Mouse (Mus musculus): ENCODE measurements at regions not wholly inside any gene's neighbourhood (a gene's known extent, or its start where the extent isn't known, plus 50 kb on each side); places are given as distances from the start of the nearest gene placed in this dataset.

- ATAC-seq (no peak), DNase-seq (ENCODE audit: low read depth, low spot score) (no peak)
- in situ Hi-C loops (cut with MboI; ENCODE audit: low pct_unique_long_range_greater_than_20kb) = no loop called here
- no peak for TF ChIP-seq CTCF (IDR thresholded peaks at IDR 0.05)
- ChIA-PET CTCF (no interaction called here), POLR2A (no interaction called here)
- H3K27me3 ChIP-seq = no peaks in the 10 kb centered on the region
Measured at GRCm38 (mm10) chr10:21672171-21672570, 79.2 kb downstream of the 1700020N01Rik start.

- in situ Hi-C loops (cut with MboI; ENCODE audit: low pct_unique_long_range_greater_than_20kb) = no loop called here
- DNase-seq (ENCODE audit: low read depth, low spot score) = no peak
- no peaks in the 10 kb centered on the region for H3K27me3 ChIP-seq
- POLR2A ChIA-PET = no interaction called here
- no peak for TF ChIP-seq CTCF (IDR thresholded peaks at IDR 0.05)
- no peak for ATAC-seq
- CTCF ChIA-PET = no interaction called here
Measured at GRCm38 (mm10) chr10:21672666-21673065, 79.7 kb downstream of the 1700020N01Rik start.

- TF ChIP-seq CTCF (IDR thresholded peaks at IDR 0.05) = no peak
- ChIA-PET POLR2A (no interaction called here), CTCF (no interaction called here)
- in situ Hi-C loops (cut with MboI; ENCODE audit: low pct_unique_long_range_greater_than_20kb) = no loop called here
- no peak for DNase-seq (ENCODE audit: low read depth, low spot score)
- no peaks in the 10 kb centered on the region for H3K27me3 ChIP-seq
- no peak for ATAC-seq
Measured at GRCm38 (mm10) chr10:21673831-21674230, 80.9 kb downstream of the 1700020N01Rik start.

- CTCF ChIA-PET = no interaction called here
- no peak for ATAC-seq
- TF ChIP-seq CTCF (IDR thresholded peaks at IDR 0.05) = no peak
- no peak for DNase-seq (ENCODE audit: low read depth, low spot score)
- POLR2A ChIA-PET = no interaction called here
- in situ Hi-C loops (cut with MboI; ENCODE audit: low pct_unique_long_range_greater_than_20kb) = no loop called here
- H3K27me3 ChIP-seq = no peaks in the 10 kb centered on the region
Measured at GRCm38 (mm10) chr10:21675786-21676185, 82.8 kb downstream of the 1700020N01Rik start.

- DNase-seq (ENCODE audit: low read depth, low spot score) (no peak), ATAC-seq (no peak)
- no peak for TF ChIP-seq CTCF (IDR thresholded peaks at IDR 0.05)
- CTCF ChIA-PET = no interaction called here
- no peaks in the 10 kb centered on the region for H3K27me3 ChIP-seq
- in situ Hi-C loops (cut with MboI; ENCODE audit: low pct_unique_long_range_greater_than_20kb) = no loop called here
- POLR2A ChIA-PET = no interaction called here
Measured at GRCm38 (mm10) chr10:21677911-21678310, 85.0 kb downstream of the 1700020N01Rik start.

GRCm38 (mm10) chr10:21678372-21678771, 85.4 kb downstream of the 1700020N01Rik start:
- ATAC-seq = no peak
- H3K27me3 ChIP-seq = no peaks in the 10 kb centered on the region
- TF ChIP-seq CTCF (IDR thresholded peaks at IDR 0.05) = no peak
- ChIA-PET POLR2A (no interaction called here), CTCF (no interaction called here)
- in situ Hi-C loops (cut with MboI; ENCODE audit: low pct_unique_long_range_greater_than_20kb) = no loop called here
- DNase-seq (ENCODE audit: low read depth, low spot score) = no peak

- no peak for ATAC-seq
- in situ Hi-C loops (cut with MboI; ENCODE audit: low pct_unique_long_range_greater_than_20kb) = no loop called here
- DNase-seq (ENCODE audit: low read depth, low spot score) = no peak
Measured at GRCm38 (mm10) chr10:21678811-21679451, 86.0 kb downstream of the 1700020N01Rik start.

GRCm38 (mm10) chr10:21680789-21681188, 87.8 kb downstream of the 1700020N01Rik start:
- POLR2A ChIA-PET = no interaction called here
- no peaks in the 10 kb centered on the region for H3K27me3 ChIP-seq
- DNase-seq (ENCODE audit: low read depth, low spot score) (no peak), ATAC-seq (no peak)
- CTCF ChIA-PET = no interaction called here
- in situ Hi-C loops (cut with MboI; ENCODE audit: low pct_unique_long_range_greater_than_20kb) = no loop called here
- TF ChIP-seq CTCF (IDR thresholded peaks at IDR 0.05) = no peak

More at GRCm38 (mm10) chr10:21678811-21679451, 86.0 kb downstream of the 1700020N01Rik start:
- no peak for TF ChIP-seq CTCF (IDR thresholded peaks at IDR 0.05)
- no peaks in the 10 kb centered on the region for H3K27me3 ChIP-seq
- CTCF ChIA-PET = no interaction called here
- POLR2A ChIA-PET = interaction anchor here (1.0 kb wide), 1 partner anchor 9 kb away, joined by 4 read pairs; no protein-coding TSS in a partner anchor

- in situ Hi-C loops (cut with MboI; ENCODE audit: low pct_unique_long_range_greater_than_20kb) = no loop called here
- H3K27me3 ChIP-seq = no peaks in the 10 kb centered on the region
- no peak for TF ChIP-seq CTCF (IDR thresholded peaks at IDR 0.05)
- DNase-seq (ENCODE audit: low read depth, low spot score) (no peak), ATAC-seq (no peak)
- POLR2A ChIA-PET = interaction anchor here (0.6 kb wide), 1 partner anchor 13 kb away, joined by 3 read pairs; no protein-coding TSS in a partner anchor
- CTCF ChIA-PET = interaction anchor here (2.1 kb wide), 1 partner anchor 11 kb away, joined by 5 read pairs; no protein-coding TSS in a partner anchor
Measured at GRCm38 (mm10) chr10:21684286-21685013, 91.5 kb downstream of the 1700020N01Rik start.

GRCm38 (mm10) chr10:21685122-21685798, 92.3 kb downstream of the 1700020N01Rik start:
- no peak for TF ChIP-seq CTCF (IDR thresholded peaks at IDR 0.05)
- ATAC-seq (no peak), DNase-seq (ENCODE audit: low read depth, low spot score) (no peak)
- no peaks in the 10 kb centered on the region for H3K27me3 ChIP-seq
- ChIA-PET POLR2A (interaction anchor here (0.6 kb wide), 1 partner anchor 12 kb away, joined by 3 read pairs; no protein-coding TSS in a partner anchor), CTCF (interaction anchor here (1.1 to 2.1 kb wide), 2 partner anchors 10 to 14 kb away, joined by 3 to 5 read pairs; no protein-coding TSS in a partner anchor)
- in situ Hi-C loops (cut with MboI; ENCODE audit: low pct_unique_long_range_greater_than_20kb) = no loop called here

- ChIA-PET CTCF (interaction anchor here (1.1 kb wide), 1 partner anchor 13 kb away, joined by 3 read pairs; no protein-coding TSS in a partner anchor), POLR2A (no interaction called here)
- ATAC-seq (no peak), DNase-seq (ENCODE audit: low read depth, low spot score) (no peak)
- no peak for TF ChIP-seq CTCF (IDR thresholded peaks at IDR 0.05)
- H3K27me3 ChIP-seq = no peaks in the 10 kb centered on the region
- in situ Hi-C loops (cut with MboI; ENCODE audit: low pct_unique_long_range_greater_than_20kb) = no loop called here
Measured at GRCm38 (mm10) chr10:21686060-21686459, 93.1 kb downstream of the 1700020N01Rik start.

Data from Patski (cell line).